Mouse (Mus musculus) mouse embryonic stem cell (cell line): ENCODE data around the gene Il16.
"Not testable (repeated sequence)": the region's sequence is repeated elsewhere in the genome, so short reads cannot be mapped to it uniquely, and the experiment has no call there.

ENCODE experiments used
- in situ Hi-C, 2 experiments: fragments of 300-500 bp; cut with MboI; formaldehyde crosslinking; loops; 1 replicate in 1 of 2; 3 replicates in 1 of 2; pipeline ENCODE4 v1.14.3; 2019 to 2020; ENCODE audit warnings: low sequenced_read_pairs in 2 of 2, low pct_unique_long_range_greater_than_20kb in 1 of 2, mixed read lengths in 1 of 2; ENCODE audit not compliant: unreplicated experiment in 1 of 2

The Il16 gene

DNA sequence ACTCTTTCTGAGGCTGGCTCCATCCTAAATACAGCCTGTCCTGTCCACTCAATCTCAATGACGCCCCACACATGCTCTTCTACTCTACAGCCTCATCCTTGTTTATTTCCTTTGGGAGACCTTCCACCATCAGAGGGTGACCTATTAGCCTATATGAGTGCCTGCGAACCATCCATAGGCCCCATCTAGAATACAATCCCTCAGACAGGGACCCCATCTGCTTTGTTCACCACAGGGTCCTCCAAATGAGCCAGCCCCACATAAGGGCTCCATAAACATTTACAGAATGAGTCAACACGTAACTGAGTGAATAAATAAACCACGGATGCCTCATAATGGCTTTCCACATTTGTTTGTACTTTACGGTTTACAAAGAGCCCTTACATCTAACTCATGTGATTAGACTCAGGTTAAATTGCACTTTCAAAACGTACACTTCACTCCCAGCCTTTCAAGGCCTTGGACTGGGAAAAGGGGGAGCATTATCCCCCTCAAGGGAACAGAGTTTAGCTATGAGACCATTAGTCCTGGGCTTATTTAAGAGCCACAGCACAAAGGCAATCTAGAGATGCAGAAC, 7.5 kb downstream of the Il16 start:
- in situ Hi-C loops: no loop called here

DNA sequence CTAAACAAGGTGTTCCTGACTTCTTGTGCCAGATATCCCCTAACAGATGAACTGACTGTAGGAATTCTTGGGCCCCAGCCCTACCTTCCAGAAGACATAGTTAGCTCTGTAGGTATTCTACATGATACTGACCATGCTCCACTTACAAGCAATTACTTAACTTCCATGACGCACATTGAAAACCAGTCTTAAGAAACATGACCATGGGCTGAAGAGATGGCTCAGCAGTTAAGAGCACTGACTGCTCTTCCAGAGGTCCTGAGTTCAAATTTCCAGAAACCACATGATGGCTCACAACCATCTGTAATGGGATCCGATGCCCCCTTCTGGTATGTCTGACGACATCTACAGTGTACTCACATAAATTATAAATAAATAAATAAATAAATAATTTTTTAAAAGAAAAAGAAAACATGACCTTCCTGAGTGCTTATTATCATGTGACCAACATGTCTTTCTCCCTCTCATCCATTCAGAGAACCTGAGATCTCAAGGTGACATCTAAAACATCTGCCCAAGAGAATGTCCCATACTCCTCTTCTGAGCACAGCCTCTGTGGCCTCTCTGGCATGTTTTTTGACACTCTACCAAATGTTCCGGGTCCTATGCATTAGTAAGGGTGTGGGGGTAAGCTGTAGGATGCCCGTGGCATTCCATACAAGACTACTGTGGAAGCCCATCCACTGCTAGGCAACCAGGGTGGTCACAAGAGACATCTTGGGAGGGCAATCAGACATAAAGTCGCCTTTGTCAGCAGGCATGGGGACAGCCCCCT, 9.0 kb downstream of the Il16 start:
- in situ Hi-C loops: no loop called here

DNA sequence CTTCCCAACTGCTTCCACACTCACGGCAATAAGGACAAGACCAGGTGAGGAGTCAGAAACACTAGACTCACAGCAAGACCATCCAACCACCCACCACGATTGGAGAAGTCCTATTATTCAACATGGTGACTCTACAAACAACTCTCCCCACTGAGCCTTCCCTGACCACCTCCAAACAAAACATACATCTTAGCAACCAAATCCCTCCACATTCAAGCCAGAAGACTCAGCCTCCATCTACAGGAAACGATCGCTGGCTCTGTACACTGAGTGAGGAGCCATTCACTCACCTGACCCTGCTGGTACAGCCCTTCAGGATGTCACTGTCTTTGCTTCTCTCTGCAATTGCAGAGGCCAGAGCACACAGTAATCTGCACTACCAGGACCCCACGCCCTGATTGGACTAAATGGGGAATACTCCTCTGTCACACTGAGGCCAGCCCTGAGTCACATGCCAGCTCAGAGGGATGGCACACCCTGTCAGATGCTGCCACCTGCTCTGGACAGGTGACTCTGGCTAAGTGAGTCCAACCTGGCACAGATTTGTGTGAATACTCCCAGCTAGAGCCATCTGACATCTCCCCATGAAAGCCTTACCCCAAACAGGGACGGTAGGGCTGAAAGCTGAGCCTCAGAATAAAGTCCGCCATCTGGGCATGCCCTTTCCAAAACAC, 10.3 kb downstream of the Il16 start:
- in situ Hi-C loops: no loop called here

GRCm38 (mm10) chr7:83734671-83735082, 10.8 kb downstream of the Il16 start:
- in situ Hi-C loops: no loop called here

DNA sequence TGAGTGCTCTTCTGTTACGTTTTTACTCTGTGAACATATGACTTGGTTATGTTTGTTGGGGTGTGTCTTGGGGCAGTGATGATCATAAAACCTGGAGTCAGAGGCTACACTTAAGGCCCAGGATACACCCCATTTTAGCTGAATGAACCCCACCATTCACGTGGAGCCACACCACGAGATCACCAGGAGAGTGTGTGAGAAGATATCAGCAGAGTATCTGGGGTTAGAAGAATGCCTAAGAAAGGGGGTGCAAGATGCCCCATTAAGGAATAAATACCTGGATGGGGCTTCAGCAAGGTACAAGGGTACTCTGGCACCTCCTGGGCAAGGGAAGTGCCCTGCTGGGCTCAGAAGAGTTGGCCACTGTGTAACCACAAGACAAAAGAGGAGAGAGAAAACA, 11.3 kb downstream of the Il16 start:
- in situ Hi-C loops: no loop called here

- in situ Hi-C loops: no loop called here
Measured at GRCm38 (mm10) chr7:83732781-83733180, 12.7 kb downstream of the Il16 start.

DNA sequence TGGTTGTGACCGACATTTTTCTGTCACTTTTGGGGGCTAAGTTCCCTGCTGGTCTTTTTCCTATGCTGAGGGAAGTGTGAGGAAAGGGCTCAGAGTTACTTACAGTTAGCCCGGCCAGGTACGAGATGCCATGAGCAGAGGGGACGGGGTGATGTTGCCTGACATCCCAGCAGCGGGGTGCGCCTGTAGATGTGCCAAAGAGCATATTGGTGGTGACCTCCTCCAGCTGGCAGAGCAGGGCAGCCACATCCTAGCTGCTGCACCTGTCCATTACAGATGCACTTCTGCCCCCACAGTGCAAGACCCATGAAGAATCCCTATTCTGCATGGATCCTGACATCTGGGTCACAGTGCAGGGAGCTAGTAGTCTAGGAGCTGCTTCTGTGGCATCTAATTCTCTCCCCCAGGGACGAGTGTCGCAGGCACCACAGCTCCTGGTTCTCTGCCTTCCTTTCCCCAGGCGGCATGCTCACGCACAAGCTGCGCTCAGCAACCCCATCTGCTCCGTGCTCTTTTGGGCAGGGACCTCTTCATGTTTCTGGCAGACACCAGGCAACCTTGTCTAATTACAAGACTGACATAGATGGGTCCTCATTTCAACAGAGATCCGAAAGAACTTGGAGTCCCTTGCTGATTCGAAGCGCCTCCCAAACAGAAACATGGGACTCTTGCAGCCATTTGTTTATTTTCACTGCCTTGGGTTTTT, 13.4 kb downstream of the Il16 start:
- in situ Hi-C loops: no loop called here

- in situ Hi-C loops: no loop called here
Measured at GRCm38 (mm10) chr7:83731297-83731696, 14.2 kb downstream of the Il16 start.

GRCm38 (mm10) chr7:83726936-83727632, 18.4 kb downstream of the Il16 start:
- in situ Hi-C loops: no loop called here

DNA sequence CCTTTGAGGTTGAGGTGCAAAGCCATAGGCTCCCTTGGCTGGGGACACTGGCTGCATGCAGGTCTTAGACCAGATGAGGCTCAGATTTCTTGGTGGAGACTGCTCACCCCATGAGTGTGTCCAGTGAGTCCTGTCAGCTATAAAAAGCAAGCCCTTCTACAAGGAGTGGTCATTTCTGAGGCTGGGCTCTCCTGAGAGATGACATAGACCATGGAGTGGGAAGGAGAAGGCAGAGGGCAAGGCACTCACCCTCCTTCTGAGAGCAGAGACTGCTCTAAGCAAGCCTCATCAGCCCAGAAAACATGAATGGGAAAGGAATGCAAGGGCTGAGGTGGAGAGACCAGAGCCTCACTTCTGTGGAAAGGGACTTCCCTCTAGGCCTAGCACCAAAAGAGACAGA, 19.7 kb downstream of the Il16 start:
- in situ Hi-C loops: no loop called here

- in situ Hi-C loops: no loop called here
Measured at GRCm38 (mm10) chr7:83724541-83724940, 21.0 kb downstream of the Il16 start.

GRCm38 (mm10) chr7:83723954-83724353, 21.6 kb downstream of the Il16 start:
- in situ Hi-C loops: no loop called here

DNA sequence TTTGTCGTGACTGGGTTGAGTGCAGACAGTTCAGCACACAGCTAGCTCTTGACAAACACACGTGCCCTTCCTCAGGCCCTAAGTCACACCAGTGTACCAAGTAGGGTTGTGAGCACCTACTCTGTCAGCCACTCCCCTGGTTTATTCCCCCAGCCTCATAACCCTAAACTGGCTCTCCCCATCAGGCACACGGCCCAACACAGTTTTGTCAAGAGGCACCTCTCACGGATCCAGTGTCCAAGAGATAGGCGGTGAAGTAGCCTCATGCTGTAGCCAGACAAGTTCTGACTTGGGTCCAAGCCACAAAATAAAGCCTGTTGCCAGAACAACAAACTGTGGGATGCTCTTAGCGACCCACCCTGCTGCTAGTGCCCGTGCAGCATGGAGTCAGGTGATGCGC, 22.3 kb downstream of the Il16 start:
- in situ Hi-C loops: no loop called here

DNA sequence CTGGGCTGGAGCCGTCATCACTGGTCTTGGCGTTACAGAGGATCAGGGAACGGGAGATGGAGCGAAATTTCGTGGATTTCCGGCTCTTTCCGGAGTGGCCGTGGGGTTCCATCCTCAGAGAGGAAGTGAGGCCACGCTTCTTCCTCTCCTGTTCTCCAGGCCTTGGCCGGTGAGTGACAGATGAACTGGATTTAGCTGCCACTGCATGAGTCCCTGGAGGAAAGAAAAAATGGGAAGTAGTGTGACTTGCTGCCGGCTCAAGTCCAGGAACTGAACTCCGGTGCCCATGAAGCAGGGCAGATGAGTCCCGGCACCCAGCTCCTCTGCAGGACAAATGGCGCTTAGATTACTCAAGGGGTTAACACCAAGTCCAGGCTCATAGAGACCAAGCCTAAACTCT, 23.0 kb downstream of the Il16 start:
- in situ Hi-C loops: no loop called here

DNA sequence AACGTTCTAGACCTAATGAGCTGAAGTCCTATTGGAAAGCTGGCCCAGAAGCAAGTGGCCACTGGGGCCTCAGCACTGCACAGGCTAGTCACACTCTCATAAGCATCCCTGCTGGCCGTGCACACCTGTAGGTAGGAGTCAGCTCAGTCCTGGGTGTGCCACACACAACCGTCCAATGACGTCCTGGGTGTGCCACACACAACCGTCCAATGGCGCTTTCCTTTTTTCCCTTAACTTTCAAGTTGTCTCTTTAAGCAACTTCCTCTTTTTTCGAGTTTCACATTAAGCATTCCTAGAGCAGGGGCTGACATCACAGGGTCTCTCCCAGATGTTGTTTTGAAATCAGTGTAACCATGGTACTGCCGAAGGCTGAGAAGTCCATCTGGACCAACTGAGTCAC, 25.3 kb downstream of the Il16 start:
- in situ Hi-C loops: no loop called here

DNA sequence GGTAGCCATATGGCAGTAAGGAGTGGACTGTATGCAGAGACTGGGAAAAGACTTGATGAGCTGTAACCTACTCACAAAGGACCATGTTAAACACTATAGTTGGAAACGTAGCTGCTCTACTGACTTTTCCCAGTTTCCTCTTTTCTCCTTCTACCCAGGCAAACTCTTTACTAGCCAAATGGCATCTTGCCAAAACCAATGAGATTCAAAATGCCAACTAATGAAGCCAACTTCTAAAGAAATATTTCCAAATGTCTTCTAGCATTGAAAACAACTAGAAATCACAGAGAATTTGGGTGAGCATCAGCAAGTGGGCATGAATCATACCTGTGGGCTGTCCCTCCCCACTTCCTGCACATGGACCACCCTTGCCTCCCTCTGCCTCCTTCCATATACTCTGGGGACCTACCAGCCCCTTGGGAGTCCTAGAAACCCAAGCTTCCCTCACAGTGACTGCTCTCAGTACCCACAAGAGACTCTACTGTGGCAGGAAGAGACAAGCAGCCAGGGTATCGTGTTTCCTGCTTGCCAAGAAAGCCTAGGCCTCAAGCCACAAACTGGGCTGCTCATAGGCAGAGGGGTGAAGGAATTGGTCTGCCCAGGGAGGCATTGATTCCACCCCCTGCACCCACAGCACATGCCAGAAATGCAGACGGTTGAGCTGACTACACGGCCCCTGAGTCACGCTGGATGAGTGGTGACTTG, 28.4 kb downstream of the Il16 start:
- in situ Hi-C loops: no loop called here

- in situ Hi-C loops: no loop called here
Measured at GRCm38 (mm10) chr7:83713639-83714038, 31.9 kb downstream of the Il16 start.

- in situ Hi-C loops: not testable (repeated sequence)
Measured at GRCm38 (mm10) chr7:83711676-83712259, 33.8 kb downstream of the Il16 start.
